Mouse (Mus musculus): ENCODE measurements around the gene Gm3147. TPM values are rescaled to one million over a fixed set of nuclear protein-coding genes. Genes with fewer than 3 reads are reported as not detected.
"Not testable (repeated sequence)": the region's sequence is repeated elsewhere in the genome, so short reads cannot be mapped to it uniquely, and the experiment has no call there.

The Gm3147 gene
- not detected in 2 replicates for total RNA-seq (2014; fragmentation: Nextera tagmentation)
- not detected in 2 replicates for total RNA-seq (2017)
- not detected in 2 replicates for polyA plus RNA-seq (2012)

DNA sequence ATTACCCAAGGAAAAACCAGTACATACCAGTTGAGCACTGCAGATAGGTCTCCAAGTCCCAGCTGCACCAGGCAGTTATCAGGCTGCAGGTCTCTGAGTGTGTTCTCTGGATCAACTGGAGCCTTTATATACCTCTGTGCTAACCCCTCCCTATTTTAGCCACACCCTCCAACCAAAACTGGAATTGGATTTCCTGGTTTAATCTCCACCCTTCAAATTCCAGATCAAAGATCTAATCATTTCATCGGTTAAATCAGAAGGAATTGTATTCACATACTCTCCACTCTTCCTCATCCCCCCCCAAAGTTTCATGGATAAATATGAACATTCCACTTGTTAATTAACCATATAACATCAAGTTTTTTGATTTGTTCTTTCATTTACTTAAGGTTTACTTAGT is at the start of gene Gm3147:
TSS of gene Gm3147 (minus strand) at position 101 of the 400 bp plus-strand sequence.
- not testable (repeated sequence) for H3K4me3 ChIP-seq (ENCODE audit: low read depth, low read length); DNase-seq (ENCODE audit: low spot score); H3K36me3 ChIP-seq (replicated peaks); H3K9me3 ChIP-seq (replicated peaks); H3K4me1 ChIP-seq (ENCODE audit: insufficient read depth, low read depth, low read length); H3K27me3 ChIP-seq (ENCODE audit: insufficient read depth, low read length); ATAC-seq (ENCODE audit: extremely low read depth, insufficient number of reproducible peaks, low FRiP score, poor library complexity, severe bottlenecking)

- not testable (repeated sequence) for H3K36me3 ChIP-seq (replicated peaks); H3K4me3 ChIP-seq (ENCODE audit: low read depth, low read length); H3K27me3 ChIP-seq (ENCODE audit: insufficient read depth, low read length); DNase-seq (ENCODE audit: low spot score); H3K4me1 ChIP-seq (ENCODE audit: insufficient read depth, low read depth, low read length); ATAC-seq (ENCODE audit: extremely low read depth, insufficient number of reproducible peaks, low FRiP score, poor library complexity, severe bottlenecking); H3K9me3 ChIP-seq (replicated peaks)
Observed at GRCm38 (mm10) chr5:94648082-94648481, 31.9 kb upstream of the Gm3147 start, which contains the start of gene Gm6205. TSS of gene Gm6205 (plus strand) at chr5:94648382.

DNA sequence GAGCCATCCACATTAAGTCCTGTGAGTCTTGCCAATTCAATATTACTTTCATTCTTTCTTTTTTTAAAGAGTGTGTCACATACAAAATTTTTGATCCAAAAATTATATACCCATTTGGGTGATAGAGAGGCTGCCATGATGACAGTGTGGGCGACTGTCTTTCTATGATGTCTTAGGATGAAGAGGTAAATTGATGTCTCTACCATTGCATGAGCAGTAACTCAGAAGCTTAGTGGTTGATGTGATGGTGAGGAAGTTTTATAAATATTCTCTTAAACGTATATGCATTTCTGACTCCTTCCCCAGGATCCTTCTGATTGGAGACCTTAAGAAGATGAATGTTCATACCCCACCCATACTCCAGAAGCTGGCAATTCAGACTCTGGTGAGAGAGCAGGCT is 7.5 kb upstream of the Gm3147 start, which contains the start of gene Gm6509:
TSS of gene Gm6509 (plus strand) at position 301 of the 400 bp plus-strand sequence.
- not testable (repeated sequence) for DNase-seq (ENCODE audit: low spot score); H3K4me3 ChIP-seq (ENCODE audit: low read depth, low read length); H3K9me3 ChIP-seq (replicated peaks); H3K36me3 ChIP-seq (replicated peaks); H3K4me1 ChIP-seq (ENCODE audit: insufficient read depth, low read depth, low read length); H3K27me3 ChIP-seq (ENCODE audit: insufficient read depth, low read length); ATAC-seq (ENCODE audit: extremely low read depth, insufficient number of reproducible peaks, low FRiP score, poor library complexity, severe bottlenecking)

Other genes starting within 250 kb of the Gm3147 start
- not detected in 2 replicates for gene Gm7682, start 170.6 kb downstream of the Gm3147 start, total RNA-seq (2014; fragmentation: Nextera tagmentation)
- gene Gm7682, start 170.6 kb downstream of the Gm3147 start, total RNA-seq (2017) = not detected in 2 replicates
- not detected in 2 replicates for gene Gm7682, start 170.6 kb downstream of the Gm3147 start, polyA plus RNA-seq (2012)
- gene Gm3139, start 90.1 kb downstream of the Gm3147 start, total RNA-seq (2014; fragmentation: Nextera tagmentation) = not detected in 2 replicates
- not detected in 2 replicates for gene Gm3139, start 90.1 kb downstream of the Gm3147 start, total RNA-seq (2017)
- gene Gm3139, start 90.1 kb downstream of the Gm3147 start, polyA plus RNA-seq (2012) = not detected in 2 replicates
- gene Gm6509, start 7.6 kb upstream of the Gm3147 start, total RNA-seq (2014; fragmentation: Nextera tagmentation) = not detected in 2 replicates
- not detected in 2 replicates for gene Gm6509, start 7.6 kb upstream of the Gm3147 start, total RNA-seq (2017)
- gene Gm6509, start 7.6 kb upstream of the Gm3147 start, polyA plus RNA-seq (2012) = not detected in 2 replicates
- not detected in 2 replicates for gene Gm6205, start 32.0 kb upstream of the Gm3147 start, total RNA-seq (2014; fragmentation: Nextera tagmentation)
- gene Gm6205, start 32.0 kb upstream of the Gm3147 start, total RNA-seq (2017) = not detected in 2 replicates
- gene Gm6205, start 32.0 kb upstream of the Gm3147 start, polyA plus RNA-seq (2012) = not detected in 2 replicates
- gene Gm3183, start 249.1 kb upstream of the Gm3147 start, total RNA-seq (2014; fragmentation: Nextera tagmentation) = not detected in 2 replicates
- 0.22 TPM in 1 of 2 replicates, not detected in the other for gene Gm3183, start 249.1 kb upstream of the Gm3147 start, total RNA-seq (2017)
- not detected in 2 replicates for gene Gm3183, start 249.1 kb upstream of the Gm3147 start, polyA plus RNA-seq (2012)

Measured in G1E (cell line).